Mouse (Mus musculus) forebrain, postnatal 0 days (tissue): ENCODE measurements around the gene Slc22a8. TPM values are rescaled to one million over a fixed set of nuclear protein-coding genes. Genes with fewer than 3 reads are reported as not detected.

ENCODE experiments used
- ATAC-seq: fragments of 200-750 bp; cut with Nextera tagmentation; 2 replicates; pipeline ENCODE4 v1.8.0; 2017; ENCODE audit warnings: mild to moderate bottlenecking, moderate library complexity
- DNase-seq: peaks from one replicate; pipeline ENCODE4 v3.0.0-alpha.2; 2015
- H3K27ac ChIP-seq: fragments of 300-500 bp; sonication (generic); 2 replicates; pipeline ENCODE4 v1.5.1; 2014; ENCODE audit warnings: low read depth, mild to moderate bottlenecking, antibody characterized with exemption, low read length, moderate library complexity, mixed read lengths
- H3K27me3 ChIP-seq: fragments of 300-500 bp; sonication (generic); 2 replicates; pipeline ENCODE4 v1.6.1; 2014; ENCODE audit warnings: mild to moderate bottlenecking, low read length, mixed read lengths; ENCODE audit not compliant: insufficient read depth
- H3K36me3 ChIP-seq: fragments of 300-500 bp; sonication (generic); 2 replicates; pipeline ENCODE4 v1.6.1; 2014; ENCODE audit warnings: mild to moderate bottlenecking, moderate library complexity; ENCODE audit not compliant: insufficient read depth
- H3K4me1 ChIP-seq: fragments of 300-500 bp; sonication (generic); 2 replicates; pipeline ENCODE4 v1.6.1; 2014; ENCODE audit warnings: antibody characterized with exemption; ENCODE audit not compliant: insufficient read depth
- H3K4me2 ChIP-seq: fragments of 300-500 bp; sonication (generic); 2 replicates; pipeline ENCODE4 v1.6.1; 2014; ENCODE audit warnings: low read depth, mild to moderate bottlenecking, moderate library complexity
- H3K4me3 ChIP-seq: fragments of 300-500 bp; sonication (generic); 2 replicates; pipeline ENCODE4 v1.5.1; 2014; ENCODE audit warnings: low read depth, low read length, mixed read lengths
- H3K9ac ChIP-seq: fragments of 300-500 bp; sonication (generic); 2 replicates; pipeline ENCODE4 v1.6.1; 2014; ENCODE audit warnings: mild to moderate bottlenecking
- H3K9me3 ChIP-seq: fragments of 300-500 bp; sonication (generic); 2 replicates; pipeline ENCODE4 v1.6.1; 2016; ENCODE audit warnings: low read length
- CTCF ChIP-seq: sonication (generic); IDR thresholded peaks from 2 replicates; pipeline ENCODE4 v1.5.1; 2016; ENCODE audit warnings: antibody characterized with exemption, control low read depth, low read depth
- WGBS: fragments of 180-500 bp; shearing (Covaris S2); extraction: QIAGEN DNeasy Blood & Tissue Kit; methylation state at CpG from one replicate; pipeline ENCODE4 v1.1.7; 2014; 5-methylcytosine and 5-hydroxymethylcytosine counted together
- polyA plus RNA-seq: library from polyadenylated mRNA; unstranded; fragments of >200 nt; fragmentation: Nextera tagmentation; extraction: Ambion mirVana; gene quantifications from 2 replicates; pipeline ENCODE4 v1.2.1, GENCODE M21; 2015
- total RNA-seq: library from RNA; depleted of rRNA; stranded (reverse); fragments of >200 nt; gene quantifications from 2 replicates; pipeline ENCODE4 v1.2.3, GENCODE M21; 2014

The Slc22a8 gene
- total and polyA plus RNA-seq, 2 experiments from 2014 or later = 13.1 to 19.0 TPM

DNA sequence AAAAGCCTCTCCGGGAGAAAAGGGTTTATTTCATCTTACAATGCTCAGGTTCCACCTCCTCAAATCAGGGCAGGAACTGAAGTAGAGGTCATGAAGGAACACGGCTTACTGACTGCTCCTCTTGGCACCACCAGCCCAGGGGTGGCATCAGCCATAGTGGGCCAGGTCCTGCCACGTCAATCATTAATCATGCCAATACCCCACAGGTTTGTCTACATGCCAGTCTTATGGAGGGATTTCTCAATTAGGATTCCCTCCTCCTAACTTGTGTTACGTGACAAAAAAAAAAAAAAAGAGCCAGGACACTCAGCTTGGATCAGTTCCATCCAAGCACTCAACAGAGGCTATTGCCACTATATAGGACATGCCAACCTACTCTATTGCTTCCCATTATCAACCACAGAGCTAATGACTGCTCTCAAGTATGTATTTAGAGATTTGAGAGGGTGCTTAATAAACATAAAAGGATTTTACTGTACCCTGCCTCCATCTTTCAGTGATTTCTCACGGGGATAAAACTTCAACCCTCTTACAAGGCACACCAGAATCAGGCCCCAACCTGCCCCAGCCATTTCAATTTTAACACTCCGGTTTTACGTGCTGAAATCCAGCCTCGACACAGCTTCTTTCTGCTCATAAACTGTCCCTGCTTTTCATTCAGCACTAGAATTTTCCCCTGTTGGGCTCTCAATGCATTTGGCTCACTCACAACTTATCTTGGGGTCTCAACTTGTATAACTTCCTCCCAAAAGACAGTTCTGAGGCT lies 20.5 kb downstream of the Slc22a8 start:
- H3K4me3 ChIP-seq = no peak overlapping the region
- no peak overlapping the region for H3K4me2 ChIP-seq
- no peaks in the 10 kb centered on the region for H3K9me3 ChIP-seq
- DNase-seq (no peak), ATAC-seq (no peak)
- H3K4me1 ChIP-seq = no peaks in the 10 kb centered on the region
- H3K36me3 ChIP-seq = no peaks in the 10 kb centered on the region
- no peak overlapping the region for H3K9ac ChIP-seq
- H3K27me3 ChIP-seq = no peaks in the 10 kb centered on the region
- WGBS = 76% methylated on average over 8 of the region's 8 CpGs
- no peak overlapping the region for H3K27ac ChIP-seq
- TF ChIP-seq CTCF = no peak

DNA sequence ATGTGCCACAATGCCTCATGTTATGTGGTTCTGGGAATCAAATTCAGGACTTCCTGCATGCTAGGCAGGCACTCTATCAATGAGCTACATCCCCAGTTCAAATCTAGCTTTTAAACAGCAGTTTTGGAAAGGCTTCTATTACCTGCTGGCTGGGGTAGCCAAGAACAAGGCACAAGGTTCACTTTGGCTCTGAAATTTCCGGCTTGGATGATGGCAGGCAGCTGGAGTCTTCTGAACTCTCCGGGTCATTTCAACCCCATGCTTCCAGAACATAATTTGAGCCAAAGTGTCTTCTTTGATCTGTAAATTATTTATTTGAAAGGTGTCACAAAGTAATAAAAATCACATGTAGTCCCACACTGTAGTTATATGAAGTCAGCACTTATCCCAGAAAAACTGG lies 22.1 kb downstream of the Slc22a8 start:
- no peak for ATAC-seq
- H3K9ac ChIP-seq = no peak overlapping the region

DNA sequence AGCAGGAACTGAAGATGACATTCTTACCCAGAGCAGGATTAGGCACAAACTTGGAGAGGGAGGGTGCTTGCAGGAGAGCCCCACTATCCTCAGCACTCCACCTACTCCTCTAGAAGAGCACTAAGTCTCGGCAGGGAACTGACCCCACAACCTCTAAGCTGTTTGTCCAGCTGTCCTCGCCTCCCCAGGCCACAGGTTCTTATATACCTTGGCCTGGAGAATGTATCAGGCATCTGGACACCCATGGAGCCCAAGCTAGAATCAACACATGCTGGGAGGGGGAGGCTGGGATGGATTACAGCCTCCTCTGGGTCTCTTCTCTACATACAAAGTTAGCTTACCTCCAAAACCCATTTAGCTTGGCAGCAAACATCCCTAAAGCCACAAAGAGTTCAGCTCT lies 23.3 kb downstream of the Slc22a8 start:
- H3K4me3 ChIP-seq = no peak overlapping the region
- ATAC-seq = no peak
- DNase-seq = no peak
- no peak for TF ChIP-seq CTCF
- WGBS = 50% methylated on average over 2 of the region's 2 CpGs
- H3K4me2 ChIP-seq = no peak overlapping the region
- H3K9ac ChIP-seq = no peak overlapping the region
- no peaks in the 10 kb centered on the region for H3K4me1 ChIP-seq
- H3K27ac ChIP-seq = no peak overlapping the region
- H3K36me3 ChIP-seq = no peaks in the 10 kb centered on the region
- H3K27me3 ChIP-seq = no peaks in the 10 kb centered on the region
- no peaks in the 10 kb centered on the region for H3K9me3 ChIP-seq

More for the DNA sequence above, 22.1 kb downstream of the Slc22a8 start:
- no peaks in the 10 kb centered on the region for H3K36me3 ChIP-seq
- no peaks in the 10 kb centered on the region for H3K27me3 ChIP-seq
- no peak for TF ChIP-seq CTCF
- no peak overlapping the region for H3K27ac ChIP-seq
- 82% methylated on average over 2 of the region's 2 CpGs for WGBS
- H3K9me3 ChIP-seq = no peaks in the 10 kb centered on the region
- DNase-seq = no peak
- no peak overlapping the region for H3K4me2 ChIP-seq
- no peak overlapping the region for H3K4me3 ChIP-seq
- H3K4me1 ChIP-seq = no peaks in the 10 kb centered on the region

DNA sequence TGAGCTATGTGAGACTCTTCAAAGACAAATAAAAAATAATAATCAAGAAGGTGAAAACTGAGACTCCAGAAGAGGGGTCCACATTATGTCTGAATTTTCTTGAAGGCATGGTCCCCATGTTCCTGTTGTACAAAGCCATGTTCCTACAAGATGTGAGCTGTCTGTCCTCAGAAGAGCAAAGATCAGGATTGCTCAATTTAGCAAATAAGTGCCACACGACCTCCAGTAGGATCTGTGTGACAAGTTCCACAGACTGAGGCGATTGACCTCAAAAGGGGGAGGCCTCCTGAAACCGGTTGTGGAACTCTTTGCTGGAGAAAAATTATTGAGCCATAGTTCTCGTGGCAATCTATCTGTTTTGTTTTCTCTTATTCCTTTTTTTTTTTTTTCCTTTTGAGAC lies 25.3 kb downstream of the Slc22a8 start:
- Histone ChIP-seq H3K9me3 (no peaks in the 10 kb centered on the region), H3K27ac (no peak overlapping the region), H3K4me1 (no peaks in the 10 kb centered on the region), H3K4me2 (no peak overlapping the region), H3K27me3 (no peaks in the 10 kb centered on the region), H3K4me3 (no peak overlapping the region), H3K36me3 (no peaks in the 10 kb centered on the region), H3K9ac (no peak overlapping the region)
- no peak for TF ChIP-seq CTCF
- WGBS = 67% methylated on average over 4 of the region's 4 CpGs
- DNase-seq = no peak
- ATAC-seq = no peak

DNA sequence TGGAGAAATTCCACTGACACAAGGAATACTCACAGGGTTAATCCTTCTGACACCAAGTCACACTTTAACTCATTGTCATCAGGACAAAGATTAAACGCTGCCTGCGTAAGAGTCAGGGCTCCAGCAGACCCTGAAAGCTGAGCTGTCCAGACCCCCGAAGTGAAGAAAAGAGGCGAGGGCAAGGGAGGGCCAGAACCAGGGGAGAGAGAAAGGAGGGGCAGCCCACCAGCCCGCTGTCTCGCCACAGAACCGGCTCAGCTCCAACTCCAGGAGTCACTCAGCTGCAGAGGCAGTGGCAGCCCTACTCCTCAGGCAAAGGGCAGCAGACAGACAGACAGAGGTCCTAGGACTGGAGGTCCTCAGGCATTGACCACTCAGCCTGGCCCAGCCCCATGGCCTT lies 26.9 kb downstream of the Slc22a8 start, which contains the start of gene Slc22a6:
Slc22a6 (plus strand) TSS at position 136 of the 400 bp plus-strand sequence.
- H3K9me3 ChIP-seq = no peaks in the 10 kb centered on the region
- DNase-seq = no peak
- no peaks in the 10 kb centered on the region for H3K36me3 ChIP-seq
- no peak for TF ChIP-seq CTCF
- ATAC-seq = no peak
- no peak within 1 kb of the TSS for H3K4me3 ChIP-seq
- H3K27ac ChIP-seq = no peak within 1 kb of the TSS
- 8% methylated on average over 7 of the region's 7 CpGs for WGBS
- H3K27me3 ChIP-seq = no peaks in the 10 kb centered on the region
- H3K4me2 ChIP-seq = no peak within 1 kb of the TSS
- no peak within 1 kb of the TSS for H3K9ac ChIP-seq
- H3K4me1 ChIP-seq = no peaks in the 10 kb centered on the region

DNA sequence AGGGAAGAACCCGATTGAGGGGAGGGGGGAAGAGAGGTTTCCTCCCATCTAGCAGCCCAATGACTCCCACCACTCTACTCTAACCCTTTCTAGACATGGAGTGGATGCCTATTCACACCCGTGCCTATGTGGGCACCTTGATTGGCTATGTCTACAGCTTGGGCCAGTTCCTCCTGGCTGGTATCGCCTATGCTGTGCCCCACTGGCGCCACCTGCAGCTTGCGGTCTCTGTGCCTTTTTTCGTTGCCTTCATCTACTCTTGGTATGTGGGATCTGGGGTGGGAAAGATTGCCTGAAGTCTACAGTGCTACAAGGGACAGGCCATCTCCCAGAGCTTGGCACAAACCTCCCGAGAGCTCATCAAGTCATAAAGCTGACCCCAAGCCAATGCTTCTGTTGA lies 30.0 kb downstream of the Slc22a8 start:
- H3K27me3 ChIP-seq = no peaks in the 10 kb centered on the region
- H3K9me3 ChIP-seq = no peaks in the 10 kb centered on the region
- H3K9ac ChIP-seq = no peak overlapping the region
- 94% methylated on average over 7 of the region's 7 CpGs for WGBS
- no peaks in the 10 kb centered on the region for H3K4me1 ChIP-seq
- no peak overlapping the region for H3K27ac ChIP-seq
- no peak overlapping the region for H3K4me2 ChIP-seq
- DNase-seq = no peak
- no peak for TF ChIP-seq CTCF
- no peak for ATAC-seq
- H3K36me3 ChIP-seq = no peaks in the 10 kb centered on the region
- no peak overlapping the region for H3K4me3 ChIP-seq

DNA sequence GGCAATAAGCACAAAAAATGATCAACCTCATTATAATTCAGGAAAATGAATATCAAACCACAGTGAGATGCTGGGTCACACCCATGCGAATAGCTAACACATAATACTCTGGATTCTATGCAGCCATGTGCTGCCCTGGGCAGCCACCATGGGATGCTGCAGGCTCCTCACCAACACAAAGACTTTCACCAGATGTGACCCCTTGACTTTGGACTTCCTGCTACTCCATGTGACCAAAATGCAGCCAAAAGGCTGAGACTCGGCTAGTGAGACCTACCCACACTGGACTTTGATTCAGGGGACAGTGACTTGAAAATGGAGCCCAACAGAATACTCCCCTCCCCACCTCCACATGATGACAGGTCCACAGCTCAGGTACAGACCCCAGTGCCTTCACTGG lies 39.2 kb downstream of the Slc22a8 start:
- Histone ChIP-seq H3K27me3 (no peaks in the 10 kb centered on the region), H3K4me3 (no peak overlapping the region), H3K9me3 (no peaks in the 10 kb centered on the region), H3K9ac (no peak overlapping the region), H3K27ac (no peak overlapping the region), H3K36me3 (no peaks in the 10 kb centered on the region), H3K4me2 (no peak overlapping the region), H3K4me1 (no peaks in the 10 kb centered on the region)
- no peak for ATAC-seq
- no peak for TF ChIP-seq CTCF
- whole genome bisulfite sequencing = 68% methylated on average over 2 of the region's 2 CpGs
- DNase-seq = no peak
